Mouse (Mus musculus) kidney, postnatal 0 days (tissue): ENCODE results near the gene Tceal7. TPM values are rescaled to one million over a fixed set of nuclear protein-coding genes. Genes with fewer than 3 reads are reported as not detected.

Experiments used
- ATAC-seq: fragments of 200-750 bp; cut with Nextera tagmentation; replicated peaks from 2 replicates; pipeline ENCODE4 v1.8.0; 2017; ENCODE audit warnings: low read depth, moderate number of reproducible peaks, moderate TSS enrichment, moderate library complexity; ENCODE audit not compliant: low FRiP score
- DNase-seq: peaks from one replicate; pipeline ENCODE4 v3.0.0-alpha.2; 2016; ENCODE audit warnings: low spot score
- H3K27ac ChIP-seq: fragments of 300-500 bp; sonication (generic); 2 replicates; pipeline ENCODE4 v1.5.1; 2014; ENCODE audit warnings: mild to moderate bottlenecking
- H3K27me3 ChIP-seq: fragments of 300-500 bp; sonication (generic); 2 replicates; pipeline ENCODE4 v1.6.1; 2014; ENCODE audit warnings: low read length, mixed read lengths; ENCODE audit not compliant: insufficient read depth
- H3K36me3 ChIP-seq: fragments of 300-500 bp; sonication (generic); 2 replicates; pipeline ENCODE4 v1.6.1; 2014; ENCODE audit warnings: low read length, mixed read lengths; ENCODE audit not compliant: insufficient read depth
- H3K4me1 ChIP-seq: fragments of 300-500 bp; sonication (generic); replicated peaks from 2 replicates; pipeline ENCODE4 v1.6.1; 2014; ENCODE audit warnings: antibody characterized with exemption, low read length, mixed read lengths; ENCODE audit not compliant: insufficient read depth
- H3K4me2 ChIP-seq: fragments of 300-500 bp; sonication (generic); 2 replicates; pipeline ENCODE4 v1.6.1; 2014; ENCODE audit warnings: mild to moderate bottlenecking, low read length, moderate library complexity, mixed read lengths
- H3K4me3 ChIP-seq: fragments of 300-500 bp; sonication (generic); replicated peaks from 2 replicates; pipeline ENCODE4 v1.5.1; 2014; ENCODE audit warnings: low read depth, low read length
- H3K9ac ChIP-seq: fragments of 300-500 bp; sonication (generic); 2 replicates; pipeline ENCODE4 v1.6.1; 2014; ENCODE audit warnings: low read depth, low read length
- H3K9me3 ChIP-seq: fragments of 300-500 bp; sonication (generic); replicated peaks from 2 replicates; pipeline ENCODE4 v1.6.1; 2016; ENCODE audit warnings: low read length, inconsistent platforms, mixed read lengths
- CTCF ChIP-seq: IDR thresholded peaks from 2 replicates; pipeline ENCODE4 v1.5.1; 2016; ENCODE audit warnings: antibody characterized with exemption, low read depth, mild to moderate bottlenecking, moderate library complexity
- WGBS: fragments of 180-500 bp; shearing (Covaris S2); extraction: QIAGEN DNeasy Blood & Tissue Kit; methylation state at CpG from one replicate; pipeline ENCODE4 v1.1.7; 2014; 5-methylcytosine and 5-hydroxymethylcytosine counted together
- polyA plus RNA-seq: library from polyadenylated mRNA; unstranded; fragments of >200 nt; fragmentation: Nextera tagmentation; extraction: Ambion mirVana; gene quantifications from 2 replicates; pipeline ENCODE4 v1.2.1, GENCODE M21; 2015

The Tceal7 gene
- polyA plus RNA-seq, 1 experiment from 2014 or later, result 0.16 TPM

- WGBS, result 39% methylated on average over 11 of the region's 11 CpGs
- Histone ChIP-seq H3K4me2 (no peak overlapping the region), H3K4me1 (no peaks in the 10 kb centered on the region), H3K36me3 (no peaks in the 10 kb centered on the region), H3K27me3 (no peaks in the 10 kb centered on the region), H3K27ac (no peak overlapping the region), H3K4me3 (no peak overlapping the region), H3K9me3 (no peaks in the 10 kb centered on the region), H3K9ac (no peak overlapping the region)
- no peak for TF ChIP-seq CTCF
- DNase-seq (no peak), ATAC-seq (no peak)
These were observed 33.6 kb upstream of the Tceal7 start for GRCm38 (mm10) chrX:136180897-136181553.

- WGBS, result 67% methylated on average over 1 of the region's 1 CpGs
- Histone ChIP-seq H3K36me3 (no peaks in the 10 kb centered on the region), H3K9me3 (no peaks in the 10 kb centered on the region), H3K27me3 (no peaks in the 10 kb centered on the region), H3K4me1 (no peaks in the 10 kb centered on the region), H3K9ac (no peak overlapping the region), H3K4me3 (no peak overlapping the region), H3K4me2 (no peak overlapping the region), H3K27ac (no peak overlapping the region)
- DNase-seq, result no peak
- TF ChIP-seq CTCF, result no peak
- no peak for ATAC-seq
These were observed 31.5 kb upstream of the Tceal7 start for GRCm38 (mm10) chrX:136183107-136183506.

- no peak overlapping the region for H3K27ac ChIP-seq
- no peaks in the 10 kb centered on the region for H3K36me3 ChIP-seq
- TF ChIP-seq CTCF, result no peak
- 0 out of 2 replicates have a peak, but pooled peaks cover 4% of the 10 kb centered on the region for H3K27me3 ChIP-seq
- no peak overlapping the region for H3K4me2 ChIP-seq
- no peak for ATAC-seq
- no peaks in the 10 kb centered on the region for H3K9me3 ChIP-seq
- no peak overlapping the region for H3K4me3 ChIP-seq
- 76% methylated on average over 16 of the region's 16 CpGs for WGBS
- no peak overlapping the region for H3K9ac ChIP-seq
- H3K4me1 ChIP-seq, result no peaks in the 10 kb centered on the region
- DNase-seq, result no peak
These were observed 19.2 kb upstream of the Tceal7 start for GRCm38 (mm10) chrX:136195193-136195944.

- WGBS, result 77% methylated on average over 1 of the region's 1 CpGs
- TF ChIP-seq CTCF, result peak; percentile 64
- H3K9me3 ChIP-seq, result no peaks in the 10 kb centered on the region
- H3K27me3 ChIP-seq, result 0 out of 2 replicates have a peak, but pooled peaks cover 4% of the 10 kb centered on the region
- no peaks in the 10 kb centered on the region for H3K4me1 ChIP-seq
- no peak overlapping the region for H3K4me3 ChIP-seq
- H3K4me2 ChIP-seq, result no peak overlapping the region
- no peak for ATAC-seq
- no peak overlapping the region for H3K27ac ChIP-seq
- no peak for DNase-seq
- no peaks in the 10 kb centered on the region for H3K36me3 ChIP-seq
- no peak overlapping the region for H3K9ac ChIP-seq
These were observed 17.7 kb upstream of the Tceal7 start for GRCm38 (mm10) chrX:136196873-136197272.

GRCm38 (mm10) chrX:136203257-136203656 is 11.3 kb upstream of the Tceal7 start:
- Histone ChIP-seq H3K4me3 (peak overlapping the region; percentile 23; the same call in 1 of the 2 replicates), H3K27me3 (no peaks in the 10 kb centered on the region), H3K27ac (no peak overlapping the region), H3K4me2 (peak overlapping the region; percentile 56), H3K4me1 (no peaks in the 10 kb centered on the region), H3K36me3 (no peaks in the 10 kb centered on the region), H3K9ac (no peak overlapping the region), H3K9me3 (no peaks in the 10 kb centered on the region)
- ATAC-seq, result no peak
- TF ChIP-seq CTCF, result no peak
- no peak for DNase-seq
- 29% methylated on average over 7 of the region's 7 CpGs for WGBS

- peak within 1 kb of the TSS; percentile 56 for H3K4me2 ChIP-seq
- no peak within 1 kb of the TSS for H3K27ac ChIP-seq
- H3K36me3 ChIP-seq, result no peaks in the 10 kb centered on the region
- no peaks in the 10 kb centered on the region for H3K4me1 ChIP-seq
- no peaks in the 10 kb centered on the region for H3K9me3 ChIP-seq
- peak; percentile 5 for DNase-seq
- H3K9ac ChIP-seq, result no peak within 1 kb of the TSS
- no peaks in the 10 kb centered on the region for H3K27me3 ChIP-seq
- H3K4me3 ChIP-seq, result peak within 1 kb of the TSS; percentile 23; the same call in 1 of the 2 replicates
- no peak for TF ChIP-seq CTCF
- WGBS, result 25% methylated on average over 9 of the region's 9 CpGs
- peak; percentile 52 for ATAC-seq
These were observed 10.9 kb upstream of the Tceal7 start, which contains the start of gene Tceal5 for GRCm38 (mm10) chrX:136203664-136204066. Tceal5 (minus strand) TSS chrX:136203876.
